Mouse (Mus musculus): Measurements from ENCODE around the gene Csf2. TPM values are rescaled to one million over a fixed set of nuclear protein-coding genes. Genes with fewer than 3 reads are reported as not detected.
"Not testable (repeated sequence)": the region's sequence is repeated elsewhere in the genome, so short reads cannot be mapped to it uniquely, and the experiment has no call there.

Csf2 gene
- not detected in 2 replicates for polyA plus RNA-seq (2016; fragmentation: Nextera tagmentation; extraction: Ambion mirVana)

- 73% methylated on average over 11 of the region's 11 CpGs for WGBS
- Histone ChIP-seq H3K4me3 (no peak within 1 kb of the TSS), H3K36me3 (no peaks in the 10 kb centered on the region), H3K9me3 (no peaks in the 10 kb centered on the region), H3K27ac (no peak within 1 kb of the TSS), H3K27me3 (ENCODE audit: insufficient read depth, poor library complexity, severe bottlenecking) (no peaks in the 10 kb centered on the region), H3K4me1 (replicated peaks) (no peaks in the 10 kb centered on the region; the same call in 1 of the 2 replicates)
- DNase-seq (ENCODE audit: low spot score) = no peak
These were observed at the start of gene Csf2 for GRCm38 (mm10) chr11:54248940-54249717. Gene Csf2 (minus strand): TSS chr11:54249667.

GRCm38 (mm10) chr11:54298777-54299176 is 49.3 kb upstream of the Csf2 start:
- Histone ChIP-seq H3K9me3 (peaks cover 14% of the 10 kb centered on the region; the same call in 1 of the 2 replicates), H3K27ac (no peak overlapping the region), H3K4me3 (no peak overlapping the region), H3K36me3 (no peaks in the 10 kb centered on the region), H3K27me3 (ENCODE audit: insufficient read depth, poor library complexity, severe bottlenecking) (0 out of 2 replicates have a peak, but pooled peaks cover 1% of the 10 kb centered on the region), H3K4me1 (replicated peaks) (peaks cover 6% of the 10 kb centered on the region)
- DNase-seq (ENCODE audit: low spot score) = no peak

- not testable (repeated sequence) for H3K27ac ChIP-seq; H3K27me3 ChIP-seq (ENCODE audit: insufficient read depth, poor library complexity, severe bottlenecking); H3K4me3 ChIP-seq; DNase-seq (ENCODE audit: low spot score); H3K4me1 ChIP-seq (replicated peaks); H3K36me3 ChIP-seq
- H3K9me3 ChIP-seq = peaks cover 14% of the 10 kb centered on the region; the same call in 1 of the 2 replicates
- 88% methylated on average over 2 of the region's 2 CpGs for WGBS
These were observed 48.0 kb upstream of the Csf2 start for GRCm38 (mm10) chr11:54297471-54297870.

- no peaks in the 10 kb centered on the region for H3K36me3 ChIP-seq
- WGBS = 89% methylated on average over 1 of the region's 1 CpGs
These were observed 47.3 kb upstream of the Csf2 start for GRCm38 (mm10) chr11:54296734-54297133.

GRCm38 (mm10) chr11:54295971-54296370 is 46.5 kb upstream of the Csf2 start:
- Histone ChIP-seq H3K27ac (no peak overlapping the region), H3K36me3 (no peaks in the 10 kb centered on the region), H3K4me3 (no peak overlapping the region), H3K9me3 (peaks cover 14% of the 10 kb centered on the region; the same call in 1 of the 2 replicates), H3K27me3 (ENCODE audit: insufficient read depth, poor library complexity, severe bottlenecking) (no peaks in the 10 kb centered on the region), H3K4me1 (replicated peaks) (no peaks in the 10 kb centered on the region)
- no peak for DNase-seq (ENCODE audit: low spot score)
- 85% methylated on average over 4 of the region's 4 CpGs for WGBS

More at GRCm38 (mm10) chr11:54296734-54297133, 47.3 kb upstream of the Csf2 start:
- no peak overlapping the region for H3K27ac ChIP-seq
- H3K9me3 ChIP-seq = peaks cover 14% of the 10 kb centered on the region; the same call in 1 of the 2 replicates
- no peak overlapping the region for H3K4me3 ChIP-seq
- no peak for DNase-seq (ENCODE audit: low spot score)
- H3K4me1 ChIP-seq (replicated peaks) = no peaks in the 10 kb centered on the region
- no peaks in the 10 kb centered on the region for H3K27me3 ChIP-seq (ENCODE audit: insufficient read depth, poor library complexity, severe bottlenecking)

GRCm38 (mm10) chr11:54293980-54294807 is 44.7 kb upstream of the Csf2 start:
- no peaks in the 10 kb centered on the region for H3K27me3 ChIP-seq (ENCODE audit: insufficient read depth, poor library complexity, severe bottlenecking)
- no peaks in the 10 kb centered on the region for H3K4me1 ChIP-seq (replicated peaks)
- H3K36me3 ChIP-seq = no peaks in the 10 kb centered on the region
- peak; percentile 6 for DNase-seq (ENCODE audit: low spot score)
- peaks cover 10% of the 10 kb centered on the region; the same call in 1 of the 2 replicates for H3K9me3 ChIP-seq
- H3K27ac ChIP-seq = no peak overlapping the region
- H3K4me3 ChIP-seq = no peak overlapping the region
- 70% methylated on average over 12 of the region's 12 CpGs for WGBS

GRCm38 (mm10) chr11:54292163-54292562 is 42.7 kb upstream of the Csf2 start:
- H3K4me1 ChIP-seq (replicated peaks) = no peaks in the 10 kb centered on the region
- peaks cover 2% of the 10 kb centered on the region; the same call in 1 of the 2 replicates for H3K9me3 ChIP-seq
- no peak overlapping the region for H3K4me3 ChIP-seq
- WGBS = 83% methylated on average over 2 of the region's 2 CpGs
- no peak overlapping the region for H3K27ac ChIP-seq
- no peaks in the 10 kb centered on the region for H3K36me3 ChIP-seq
- H3K27me3 ChIP-seq (ENCODE audit: insufficient read depth, poor library complexity, severe bottlenecking) = no peaks in the 10 kb centered on the region
- DNase-seq (ENCODE audit: low spot score) = no peak

- Histone ChIP-seq H3K27ac (no peak overlapping the region), H3K36me3 (no peaks in the 10 kb centered on the region), H3K9me3 (no peaks in the 10 kb centered on the region), H3K4me1 (replicated peaks) (no peaks in the 10 kb centered on the region), H3K4me3 (no peak overlapping the region), H3K27me3 (ENCODE audit: insufficient read depth, poor library complexity, severe bottlenecking) (no peaks in the 10 kb centered on the region)
- no peak for DNase-seq (ENCODE audit: low spot score)
- WGBS = 86% methylated on average over 8 of the region's 8 CpGs
These were observed 38.5 kb upstream of the Csf2 start for GRCm38 (mm10) chr11:54287821-54288453.

- Histone ChIP-seq H3K4me3 (no peak overlapping the region), H3K27ac (no peak overlapping the region), H3K27me3 (ENCODE audit: insufficient read depth, poor library complexity, severe bottlenecking) (no peaks in the 10 kb centered on the region), H3K4me1 (replicated peaks) (no peaks in the 10 kb centered on the region), H3K9me3 (no peaks in the 10 kb centered on the region), H3K36me3 (no peaks in the 10 kb centered on the region)
- 85% methylated on average over 5 of the region's 5 CpGs for WGBS
- no peak for DNase-seq (ENCODE audit: low spot score)
These were observed 22.0 kb upstream of the Csf2 start for GRCm38 (mm10) chr11:54271437-54271949.

GRCm38 (mm10) chr11:54269191-54269896 is 19.9 kb upstream of the Csf2 start:
- H3K4me1 ChIP-seq (replicated peaks) = no peaks in the 10 kb centered on the region
- no peak for DNase-seq (ENCODE audit: low spot score)
- H3K9me3 ChIP-seq = no peaks in the 10 kb centered on the region
- no peaks in the 10 kb centered on the region for H3K27me3 ChIP-seq (ENCODE audit: insufficient read depth, poor library complexity, severe bottlenecking)
- no peak overlapping the region for H3K27ac ChIP-seq
- H3K4me3 ChIP-seq = no peak overlapping the region
- 80% methylated on average over 3 of the region's 3 CpGs for whole genome bisulfite sequencing
- no peaks in the 10 kb centered on the region for H3K36me3 ChIP-seq

- Histone ChIP-seq H3K27ac (no peak within 1 kb of the TSS), H3K4me3 (no peak within 1 kb of the TSS), H3K9me3 (no peaks in the 10 kb centered on the region), H3K4me1 (replicated peaks) (no peaks in the 10 kb centered on the region), H3K36me3 (no peaks in the 10 kb centered on the region), H3K27me3 (ENCODE audit: insufficient read depth, poor library complexity, severe bottlenecking) (no peaks in the 10 kb centered on the region)
- no peak for DNase-seq (ENCODE audit: low spot score)
- WGBS = 85% methylated on average over 6 of the region's 6 CpGs
These were observed 17.7 kb upstream of the Csf2 start, which contains the start of gene Il3 for GRCm38 (mm10) chr11:54267177-54267576. Gene Il3 (minus strand): TSS chr11:54267277.

- 57% methylated on average over 2 of the region's 2 CpGs for WGBS
- no peak overlapping the region for H3K4me3 ChIP-seq
These were observed 15.1 kb upstream of the Csf2 start for GRCm38 (mm10) chr11:54264542-54264941.

More at GRCm38 (mm10) chr11:54264542-54264941, 15.1 kb upstream of the Csf2 start:
- no peak overlapping the region for H3K27ac ChIP-seq
- no peaks in the 10 kb centered on the region for H3K36me3 ChIP-seq
- H3K9me3 ChIP-seq = no peaks in the 10 kb centered on the region
- H3K4me1 ChIP-seq (replicated peaks) = no peaks in the 10 kb centered on the region
- no peaks in the 10 kb centered on the region for H3K27me3 ChIP-seq (ENCODE audit: insufficient read depth, poor library complexity, severe bottlenecking)
- DNase-seq (ENCODE audit: low spot score) = peak; percentile 34
